Mouse (Mus musculus): Measurements from ENCODE around the gene Ccdc85c.

DNA sequence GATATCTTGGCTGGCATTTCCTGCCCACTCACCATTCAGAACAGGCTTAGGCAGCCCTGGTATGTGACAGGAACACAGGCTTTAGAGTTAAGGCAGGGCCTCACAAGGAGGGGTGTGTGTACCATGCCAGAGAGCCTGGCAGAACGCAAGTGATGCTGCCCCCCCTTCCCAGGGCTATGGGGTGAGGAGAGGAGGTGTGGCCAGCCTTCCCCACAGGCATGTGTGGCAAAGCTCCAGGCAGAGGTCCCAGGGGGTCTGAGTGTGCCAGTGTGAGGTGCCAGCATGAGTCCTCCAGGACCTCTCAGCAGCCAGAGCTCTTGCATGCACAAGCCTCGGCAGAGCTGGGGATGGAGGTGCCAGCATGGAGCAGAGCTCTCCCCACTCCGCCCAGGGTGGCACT, 19.4 kb upstream of the Ccdc85c start:
- no peak for TF ChIP-seq CTCF (IDR thresholded peaks at IDR 0.05; ENCODE audit: extremely low read depth, insufficient read length, insufficient replicate concordance, low read depth, low read length)
- no peak for TF ChIP-seq POLR2A (IDR thresholded peaks at IDR 0.05; ENCODE audit: low read depth, low read length)
